Mouse (Mus musculus) heart, adult 11 months (tissue): Measurements from ENCODE around the gene Nras.

Experiments
- DNase-seq: peaks from one replicate; pipeline ENCODE4 v3.0.0; 2022

Gene Nras

GRCm38 (mm10) chr3:103099667-103100066, 41.6 kb downstream of the Nras start:
- DNase-seq, result no peak

DNA sequence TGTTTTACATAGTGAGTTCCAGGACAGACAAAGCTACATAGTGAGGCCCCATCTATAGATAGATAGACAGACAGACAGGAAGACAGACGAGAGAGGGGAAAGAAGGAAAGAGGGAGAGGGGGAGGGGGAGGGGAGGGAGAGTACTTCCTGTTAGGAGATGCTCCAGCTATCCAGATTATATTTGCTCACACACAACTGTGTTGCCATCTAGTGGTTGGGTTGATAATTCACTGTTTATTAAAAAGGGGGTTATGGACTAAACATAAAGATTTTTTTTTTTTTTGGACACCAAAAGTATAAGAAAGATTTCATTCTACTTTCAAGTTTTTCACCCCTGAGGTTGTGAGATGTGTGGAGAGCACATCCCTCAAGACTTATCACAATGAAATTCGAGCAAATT, 42.6 kb downstream of the Nras start:
- DNase-seq, result no peak

- DNase-seq, result no peak
Measured at GRCm38 (mm10) chr3:103101194-103101593, 43.1 kb downstream of the Nras start.

DNA sequence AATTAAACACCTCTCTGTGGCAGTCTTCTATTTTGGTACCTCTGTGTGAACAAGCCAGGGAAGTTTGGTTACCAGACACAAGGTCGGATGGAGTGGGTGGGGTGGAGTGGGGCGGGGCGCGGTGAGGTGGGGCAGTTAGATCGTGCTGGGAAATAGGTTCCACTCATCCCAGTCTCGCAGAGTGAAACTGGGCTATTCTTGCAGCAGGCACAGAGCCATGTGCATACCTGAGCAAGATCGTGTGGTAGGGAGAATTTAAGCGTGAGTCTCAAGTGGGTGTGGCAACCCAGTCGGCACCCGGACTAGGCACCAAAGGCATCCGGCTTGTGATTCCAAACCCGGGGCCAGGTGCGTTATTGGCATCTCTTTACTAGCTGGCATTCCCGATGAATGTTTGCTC, 43.8 kb downstream of the Nras start:
- peak; percentile 89 for DNase-seq

- peak; percentile 99 for DNase-seq
Measured at GRCm38 (mm10) chr3:103102454-103103390, 44.6 kb downstream of the Nras start, which contains the start of gene Dennd2c. Dennd2c (plus strand) TSS chr3:103102604.

DNA sequence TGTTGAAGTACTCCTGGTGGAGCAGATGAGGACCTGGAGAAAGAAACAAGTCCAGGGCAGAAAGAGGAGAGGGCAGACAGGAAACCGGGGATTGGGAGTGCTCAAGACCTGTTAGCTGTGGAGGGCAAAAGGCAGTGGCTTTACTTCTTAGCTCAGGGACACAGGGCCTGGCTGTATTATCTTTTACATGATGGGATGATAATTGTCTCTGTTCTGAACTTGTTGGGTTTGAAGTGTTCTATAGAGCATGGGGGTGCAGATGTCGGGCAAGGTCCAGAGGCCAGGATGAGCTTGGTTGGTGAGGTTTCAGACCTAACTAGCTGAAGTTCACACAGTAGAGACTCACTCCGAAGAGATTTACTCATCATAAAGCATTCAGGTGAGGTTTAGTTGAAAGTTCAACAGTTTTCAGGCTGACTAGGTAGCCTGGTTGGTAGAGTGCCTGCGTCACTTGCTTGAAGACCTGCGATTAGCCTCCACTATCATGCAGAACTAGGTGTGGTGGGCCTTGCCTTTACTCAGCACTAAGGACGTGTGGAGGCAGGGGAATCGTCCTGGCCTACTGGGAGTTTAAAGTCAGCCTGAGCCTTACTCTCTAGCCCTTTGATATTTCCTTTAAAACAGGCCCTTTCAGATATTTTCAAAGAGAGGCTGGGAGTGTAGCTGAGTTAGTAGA, 49.6 kb downstream of the Nras start:
- no peak for DNase-seq

DNA sequence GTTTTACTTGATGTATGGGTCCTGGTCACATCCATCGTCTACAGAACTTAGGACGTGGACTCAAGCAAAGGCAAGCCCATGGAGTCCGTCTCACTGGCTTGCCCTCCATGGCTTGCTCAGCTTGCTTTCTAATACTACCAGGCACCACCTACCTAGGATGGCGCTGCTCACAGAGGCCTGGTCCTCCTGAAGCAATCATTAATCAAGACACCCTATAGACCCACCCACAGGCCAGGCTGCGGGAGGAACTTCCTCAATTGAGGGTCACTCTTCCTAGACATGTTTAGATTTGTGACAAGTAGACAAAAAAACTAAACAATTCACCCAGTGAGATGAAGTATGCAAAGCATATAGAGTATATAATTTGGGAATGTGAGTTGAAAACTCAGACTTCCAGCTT, 54.1 kb downstream of the Nras start:
- peak; percentile 86 for DNase-seq
